Mouse (Mus musculus): ENCODE measurements around the gene Usp8. TPM values are rescaled to one million over a fixed set of nuclear protein-coding genes. Genes with fewer than 3 reads are reported as not detected.

Gene Usp8
- total RNA-seq, 2 experiments from 2014 or later, result 44.5 to 46.3 TPM

- intact Hi-C loops (cut with DNase I), result no loop called here
- DNase-seq (ENCODE audit: low spot score in 2 of 2), result no peak
Observed at GRCm38 (mm10) chr2:126792611-126793010, 85.5 kb downstream of the Usp8 start.

GRCm38 (mm10) chr2:126795708-126796107, 88.6 kb downstream of the Usp8 start:
- intact Hi-C loops (cut with DNase I), result no loop called here
- no peak for DNase-seq (ENCODE audit: low spot score in 2 of 2)

GRCm38 (mm10) chr2:126798455-126798854, 91.3 kb downstream of the Usp8 start:
- intact Hi-C loops (cut with DNase I), result no loop called here
- no peak for DNase-seq (ENCODE audit: low spot score in 2 of 2)

GRCm38 (mm10) chr2:126801980-126802379, 94.9 kb downstream of the Usp8 start:
- intact Hi-C loops (cut with DNase I), result no loop called here
- no peak for DNase-seq (ENCODE audit: low spot score in 2 of 2)

Other genes starting within 250 kb of the Usp8 start
- not detected for gene Atp8b4, start 206.7 kb upstream of the Usp8 start, total RNA-seq (2021)
- gene Slc27a2, start 154.9 kb upstream of the Usp8 start, total RNA-seq (2021), result 1 to 10 TPM; 6.0 to 6.2 TPM
- 1 to 10 TPM in 1 of 2 experiments, under 1 TPM in 1; 0.55 to 1.1 TPM for gene Hdc, start 88.0 kb upstream of the Usp8 start, total RNA-seq (2021)
- gene Gabpb1, start 31.0 kb upstream of the Usp8 start, total RNA-seq (2021), result 10 to 100 TPM; 19.2 to 20.7 TPM
- under 1 TPM in 1 of 2 experiments, not detected in 1; 0.37 TPM for gene Usp50, start 76.1 kb downstream of the Usp8 start, total RNA-seq (2021)
- gene Trpm7, start 168.9 kb downstream of the Usp8 start, total RNA-seq (2021), result 10 to 100 TPM; 36.4 to 43.1 TPM
- 10 to 100 TPM; 27.8 to 28.4 TPM for gene Sppl2a, start 225.9 kb downstream of the Usp8 start, total RNA-seq (2021)